Mouse (Mus musculus) left cerebral cortex, postnatal 4 days (tissue): ENCODE measurements around the gene Lamtor1. TPM values are rescaled to one million over a fixed set of nuclear protein-coding genes. Genes with fewer than 3 reads are reported as not detected.

Experiments
- DNase-seq: peaks from one replicate; pipeline ENCODE4 v3.0.0-alpha.2; 2022
- intact Hi-C: fragments of 180-260 bp; cut with DNase I; formaldehyde crosslinking; loops from one replicate; pipeline ENCODE4 v1.15.1; 2025
- total RNA-seq, 2 experiments: library from RNA; stranded (reverse); gene quantifications; 2 replicates each; pipeline ENCODE4 v1.2.3; 2021

Lamtor1 gene
- total RNA-seq, 2 experiments from 2014 or later, result 86.2 to 91.6 TPM

- intact Hi-C loops, result no loop called here
- DNase-seq, result no peak
Measured at GRCm38 (mm10) chr7:101951648-101952047, 45.9 kb downstream of the Lamtor1 start.

GRCm38 (mm10) chr7:101952098-101952497 lies 46.4 kb downstream of the Lamtor1 start:
- no peak for DNase-seq
- intact Hi-C loops, result no loop called here

- no peak for DNase-seq
- intact Hi-C loops, result no loop called here
Measured at GRCm38 (mm10) chr7:101954163-101954562, 48.5 kb downstream of the Lamtor1 start.

- intact Hi-C loops, result no loop called here
- DNase-seq, result no peak
Measured at GRCm38 (mm10) chr7:101955276-101955675, 49.6 kb downstream of the Lamtor1 start.

- no peak for DNase-seq
Measured at GRCm38 (mm10) chr7:101955862-101956261, 50.2 kb downstream of the Lamtor1 start.

GRCm38 (mm10) chr7:101956481-101956880 lies 50.8 kb downstream of the Lamtor1 start:
- DNase-seq, result no peak
- intact Hi-C loops, result no loop called here

More at GRCm38 (mm10) chr7:101955862-101956261, 50.2 kb downstream of the Lamtor1 start:
- intact Hi-C loops, result no loop called here

GRCm38 (mm10) chr7:101956911-101957310 lies 51.2 kb downstream of the Lamtor1 start:
- intact Hi-C loops, result no loop called here
- DNase-seq, result no peak

GRCm38 (mm10) chr7:101962829-101963228 lies 57.1 kb downstream of the Lamtor1 start:
- DNase-seq, result no peak
- intact Hi-C loops, result no loop called here

GRCm38 (mm10) chr7:101963621-101964020 lies 57.9 kb downstream of the Lamtor1 start:
- intact Hi-C loops, result no loop called here
- no peak for DNase-seq

- intact Hi-C loops, result no loop called here
- DNase-seq, result no peak
Measured at GRCm38 (mm10) chr7:101964551-101964950, 58.8 kb downstream of the Lamtor1 start.

- no peak for DNase-seq
- intact Hi-C loops, result no loop called here
Measured at GRCm38 (mm10) chr7:101965606-101966005, 59.9 kb downstream of the Lamtor1 start.

- DNase-seq, result no peak
- intact Hi-C loops, result no loop called here
Measured at GRCm38 (mm10) chr7:101967256-101967655, 61.6 kb downstream of the Lamtor1 start.

- DNase-seq, result peak; percentile 19
Measured at GRCm38 (mm10) chr7:101968751-101969150, 63.0 kb downstream of the Lamtor1 start.

GRCm38 (mm10) chr7:101969694-101970428 lies 64.2 kb downstream of the Lamtor1 start:
- peak; percentile 89 for DNase-seq
- intact Hi-C loops, result no loop called here

More at GRCm38 (mm10) chr7:101968751-101969150, 63.0 kb downstream of the Lamtor1 start:
- intact Hi-C loops, result no loop called here

GRCm38 (mm10) chr7:101970429-101970775 lies 64.7 kb downstream of the Lamtor1 start:
- DNase-seq, result peak; percentile 90
- intact Hi-C loops, result no loop called here

- intact Hi-C loops, result no loop called here
- peak; percentile 88 for DNase-seq
Measured at GRCm38 (mm10) chr7:101970821-101971461, 65.2 kb downstream of the Lamtor1 start.

GRCm38 (mm10) chr7:101971721-101972120 lies 66.0 kb downstream of the Lamtor1 start:
- intact Hi-C loops, result no loop called here
- DNase-seq, result no peak

GRCm38 (mm10) chr7:101973730-101974129 lies 68.0 kb downstream of the Lamtor1 start:
- intact Hi-C loops, result no loop called here
- no peak for DNase-seq

- DNase-seq, result peak; percentile 39
- intact Hi-C loops, result no loop called here
Measured at GRCm38 (mm10) chr7:101974505-101974904, 68.8 kb downstream of the Lamtor1 start.
